Mouse (Mus musculus) embryonic stem cell, embryonic (primary cell): Measurements from ENCODE around the gene Pspn.

Source experiments
- CTCF ChIA-PET, 4 experiments: fragments of 300-600 bp in 2 of 4; fragments of 350-600 bp in 2 of 4; sonication (Branson Sonifier 250); formaldehyde crosslinking; loops; one replicate each; lab custom pipeline; 2022; ENCODE audit warnings: inconsistent platforms in 2 of 4; lab: Charles Lee
- POLR2A ChIA-PET, 4 experiments: fragments of 300-600 bp in 2 of 4; fragments of 350-600 bp in 2 of 4; sonication (Branson Sonifier 250); formaldehyde crosslinking; loops; one replicate each; lab custom pipeline; 2022; ENCODE audit warnings: antibody characterized with exemption in 4 of 4, inconsistent platforms in 1 of 4; lab: Charles Lee

Pspn gene

DNA sequence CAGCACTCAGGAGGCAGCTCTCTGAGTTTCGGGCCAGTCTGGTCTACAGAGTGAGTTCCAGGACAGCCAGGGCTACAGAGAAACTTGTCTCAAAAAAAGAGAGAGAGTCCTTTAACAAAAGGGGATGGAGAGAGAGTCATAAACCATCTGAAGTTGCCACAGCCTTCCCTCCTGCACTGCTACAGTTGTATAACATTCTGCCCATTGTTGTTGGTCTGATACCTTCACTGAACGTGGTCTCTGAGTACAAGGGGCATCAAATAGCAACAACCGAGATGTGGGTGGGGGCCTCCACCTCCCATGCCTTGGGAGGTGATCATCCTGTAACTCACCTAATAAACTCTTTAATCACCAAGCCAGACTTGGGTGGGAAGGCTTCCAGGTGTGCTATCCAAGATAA, 14.2 kb downstream of the Pspn start:
- CTCF ChIA-PET, result no interaction called here
- POLR2A ChIA-PET, result interaction anchor here in 1 of 4 experiments (1.7 kb wide), 1 partner anchor 11 kb away, joined by 6 read pairs; no protein-coding TSS in a partner anchor

DNA sequence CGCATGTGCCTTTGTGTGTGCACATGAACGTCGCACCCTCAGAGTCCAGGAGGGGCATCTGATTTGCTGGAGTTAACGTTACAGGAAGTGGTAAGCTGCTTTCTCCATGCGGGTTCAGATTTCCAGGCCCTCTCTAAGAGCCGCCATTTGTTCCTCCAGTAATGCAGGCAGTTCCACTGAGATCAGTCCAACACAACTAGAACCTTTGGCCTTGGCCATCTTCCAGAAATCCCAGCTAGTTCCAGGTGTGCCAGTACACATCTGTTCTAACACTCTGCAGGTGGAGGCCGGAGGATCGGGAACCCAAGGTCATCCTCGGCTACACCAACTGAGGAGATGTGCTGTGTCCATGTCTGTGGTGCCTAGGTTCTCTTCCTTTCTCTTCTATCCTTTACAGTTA, 14.9 kb downstream of the Pspn start:
- POLR2A ChIA-PET, result interaction anchor here in 1 of 4 experiments (1.1 to 1.7 kb wide), 3 partner anchors 10 to 220 kb away, joined by 3 to 6 read pairs (median 4); partner anchors contain the start of genes Alkbh7 and Dus3l
- CTCF ChIA-PET, result interaction anchor here in 1 of 4 experiments (1.1 kb wide), 1 partner anchor 349 kb away, joined by 3 read pairs; no protein-coding TSS in a partner anchor

- CTCF ChIA-PET, result interaction anchor here in 2 of 4 experiments (0.6 to 1.3 kb wide), 2 partner anchors 15 to 650 kb away, joined by 3 to 4 read pairs; partner anchors contain the start of gene Alkbh7 (in 1 of the 2)
- POLR2A ChIA-PET, result interaction anchor here in 2 of 4 experiments (1.0 to 1.2 kb wide), 3 partner anchors 8 to 19 kb away, joined by 3 to 5 read pairs (median 3); partner anchors contain the start of gene Clpp (in 1 of the 2)
Measured at GRCm38 (mm10) chr17:56982013-56982412, 17.8 kb downstream of the Pspn start, which contains the start of gene Acer1. TSS of gene Acer1 (minus strand) at chr17:56982126.

DNA sequence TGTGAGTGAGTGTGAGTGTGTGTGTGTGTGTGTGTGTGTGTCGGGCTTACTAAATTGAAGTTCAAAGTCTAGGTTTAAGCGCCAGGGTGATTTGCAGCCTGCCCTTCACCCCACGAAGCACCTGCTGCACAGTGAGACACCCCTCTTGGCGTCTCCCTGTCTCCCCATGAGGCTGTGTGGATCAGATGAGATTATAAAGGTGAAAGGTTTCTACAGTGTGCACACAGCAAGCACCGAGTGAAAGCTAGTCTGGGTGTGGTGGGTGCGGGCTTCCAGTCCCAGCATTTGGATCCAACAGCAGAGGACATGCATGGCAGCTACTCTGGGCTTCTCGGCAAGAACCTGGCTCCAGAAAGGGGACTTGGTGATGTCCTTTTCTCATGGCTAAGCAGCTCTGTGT, 18.8 kb downstream of the Pspn start:
- ChIA-PET CTCF (interaction anchor here in 2 of 4 experiments (0.6 to 0.9 kb wide), 2 partner anchors 30 to 59 kb away, joined by 3 read pairs; no protein-coding TSS in a partner anchor), POLR2A (interaction anchor here in 3 of 4 experiments (0.6 to 5.5 kb wide), 3 partner anchors 9 to 17 kb away, joined by 3 to 20 read pairs (median 5); partner anchors contain the start of gene Clpp (in 1 of the 3))

DNA sequence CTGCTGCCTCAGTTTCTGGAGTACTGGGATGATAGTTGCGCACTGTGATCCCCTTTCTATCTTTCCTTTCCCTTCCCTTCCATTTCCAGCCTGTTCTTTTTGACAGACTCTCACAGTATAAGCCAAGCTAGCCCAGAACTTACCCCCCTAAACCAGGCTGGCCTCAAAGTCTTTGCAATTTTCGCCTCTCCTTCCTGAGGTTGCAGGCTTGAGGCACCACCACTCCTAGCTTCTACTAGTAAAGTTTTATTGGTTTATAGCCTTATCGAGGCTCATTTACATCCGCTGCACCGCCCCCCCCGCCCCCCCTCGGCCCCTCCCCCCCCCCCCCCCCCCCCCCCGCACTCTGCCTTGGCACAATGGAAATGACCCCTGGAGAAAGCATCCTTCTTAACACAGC, 20.3 kb downstream of the Pspn start:
- ChIA-PET POLR2A (interaction anchor here in 2 of 4 experiments (1.1 to 5.5 kb wide), 4 partner anchors 10 to 52 kb away, joined by 3 to 20 read pairs (median 4); partner anchors contain the start of genes Clpp (in 1 of the 2), Gm17949 (in 1 of the 2), Gtf2f1 (in 1 of the 2) and Khsrp (in 1 of the 2)), CTCF (no interaction called here)

DNA sequence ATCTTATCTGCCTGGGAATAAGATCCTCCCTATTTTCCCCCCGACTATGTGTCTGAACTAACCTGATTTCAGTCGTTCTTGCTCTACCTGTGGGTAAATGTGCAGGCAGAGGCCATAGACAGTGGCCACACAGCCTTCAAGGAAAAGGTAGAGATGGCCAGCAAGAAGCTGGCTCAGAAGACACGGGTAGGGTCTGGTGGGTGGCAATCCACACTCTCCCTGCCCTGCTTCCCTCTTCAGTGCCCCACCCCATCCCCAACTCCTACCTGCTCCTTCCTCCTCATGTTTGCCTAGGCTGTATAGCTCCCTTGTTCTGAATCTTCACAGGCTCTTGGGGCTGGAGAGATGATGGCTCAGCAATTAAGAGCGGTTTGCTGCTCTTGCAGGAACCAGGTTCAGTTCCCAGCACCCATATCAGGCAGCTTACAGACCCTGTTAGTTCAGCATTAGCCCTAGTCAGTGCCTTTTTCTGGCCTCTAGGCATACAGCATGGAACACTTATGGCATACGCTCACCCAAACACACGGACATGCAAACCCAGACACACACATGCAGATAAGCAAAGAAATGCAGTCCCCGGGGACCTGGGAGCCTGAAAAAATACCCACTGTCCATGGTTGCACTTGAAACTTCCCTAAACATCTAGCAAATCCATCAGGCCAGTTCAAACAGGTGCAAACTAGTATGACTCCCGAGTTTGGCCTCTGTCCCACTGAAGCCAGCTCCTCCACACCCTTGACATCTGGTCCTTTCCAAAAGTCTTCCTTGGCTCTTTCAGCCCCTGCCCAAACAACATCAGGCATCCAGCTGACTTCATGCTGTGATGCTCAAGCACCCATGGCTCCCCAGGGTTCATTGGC, 23.1 kb downstream of the Pspn start:
- POLR2A ChIA-PET, result interaction anchor here in 2 of 4 experiments (1.3 to 5.5 kb wide), 3 partner anchors 13 to 56 kb away, joined by 3 to 20 read pairs (median 5); partner anchors contain the start of gene Clpp (in 1 of the 2)
- CTCF ChIA-PET, result no interaction called here

DNA sequence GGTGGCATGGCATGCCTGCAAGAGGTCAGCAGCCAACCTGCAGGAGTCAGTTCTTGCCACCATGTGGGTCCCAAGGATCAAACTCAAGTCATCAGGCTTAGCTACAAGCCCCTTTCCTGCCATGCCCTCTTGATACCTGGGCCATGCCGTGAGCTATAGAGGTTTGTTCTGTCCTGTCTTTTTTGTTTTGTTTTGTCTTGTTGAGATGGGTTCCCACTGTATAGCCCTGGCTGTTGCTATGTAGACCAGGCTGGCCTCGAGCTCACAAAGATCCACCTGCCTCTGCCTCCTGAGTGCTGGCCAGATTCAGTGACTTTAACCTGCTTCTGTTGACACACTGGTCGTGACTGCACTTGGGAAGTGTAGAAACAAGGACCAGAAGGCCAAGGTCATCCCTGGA, 24.4 kb downstream of the Pspn start:
- ChIA-PET CTCF (interaction anchor here in 2 of 4 experiments (0.7 to 1.5 kb wide), 2 partner anchors 10 to 13 kb away, joined by 3 read pairs; no protein-coding TSS in a partner anchor), POLR2A (interaction anchor here in 1 of 4 experiments (0.8 to 2.5 kb wide), 9 partner anchors 9 to 210 kb away, joined by 3 to 11 read pairs (median 4); partner anchors contain the start of genes Alkbh7, Clpp, Dus3l and Gm17949)

- ChIA-PET POLR2A (interaction anchor here in 1 of 4 experiments (0.8 to 2.5 kb wide), 8 partner anchors 10 to 210 kb away, joined by 3 to 11 read pairs (median 4); partner anchors contain the start of genes Alkbh7, Clpp, Dus3l and Gm17949), CTCF (interaction anchor here in 2 of 4 experiments (0.7 to 1.5 kb wide), 2 partner anchors 10 to 14 kb away, joined by 3 read pairs; no protein-coding TSS in a partner anchor)
Measured at GRCm38 (mm10) chr17:56974708-56975240, 25.0 kb downstream of the Pspn start.

DNA sequence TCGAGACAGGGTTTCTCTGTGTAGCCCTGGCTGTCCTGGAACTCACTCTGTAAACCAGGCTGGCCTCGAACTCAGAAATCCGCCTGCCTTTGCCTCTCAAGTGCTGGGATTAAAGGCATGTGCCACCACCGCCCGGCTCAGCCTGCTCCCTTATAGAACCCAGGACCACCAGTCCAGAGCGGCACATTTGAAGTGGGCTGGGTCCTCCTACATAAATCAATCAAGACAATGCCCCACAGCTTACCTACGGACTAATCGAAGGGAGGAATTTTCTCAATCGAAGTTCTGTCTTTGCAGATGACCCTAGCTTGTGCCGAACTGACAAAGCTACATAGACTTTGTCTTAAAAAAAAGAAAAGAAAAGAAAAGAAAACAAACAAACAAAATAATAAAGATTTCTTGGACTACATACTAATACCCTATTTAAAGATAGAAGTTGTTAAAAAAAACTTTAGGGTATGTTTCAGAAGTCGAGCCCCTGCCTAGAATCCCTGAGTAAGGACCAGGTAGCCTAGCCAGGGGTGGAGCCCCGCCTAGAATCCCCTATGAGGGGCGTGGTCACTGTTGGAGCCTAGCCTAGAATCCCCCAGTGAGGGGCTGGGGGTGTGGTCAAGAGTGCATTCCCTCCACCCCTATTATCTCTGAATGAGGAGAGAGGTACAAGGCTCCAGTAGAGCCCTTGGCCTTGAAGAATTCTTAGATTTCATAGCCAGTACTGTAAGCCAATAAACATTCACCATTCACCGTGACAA, 25.7 kb downstream of the Pspn start:
- CTCF ChIA-PET, result interaction anchor here in 2 of 4 experiments (0.6 to 0.7 kb wide), 2 partner anchors 27 to 209 kb away, joined by 3 read pairs; no protein-coding TSS in a partner anchor
- POLR2A ChIA-PET, result interaction anchor here in 2 of 4 experiments (1.0 to 2.5 kb wide), 6 partner anchors 10 to 209 kb away, joined by 3 to 11 read pairs (median 4); partner anchors contain the start of genes Clpp (in 1 of the 2) and Dus3l (in 1 of the 2)

DNA sequence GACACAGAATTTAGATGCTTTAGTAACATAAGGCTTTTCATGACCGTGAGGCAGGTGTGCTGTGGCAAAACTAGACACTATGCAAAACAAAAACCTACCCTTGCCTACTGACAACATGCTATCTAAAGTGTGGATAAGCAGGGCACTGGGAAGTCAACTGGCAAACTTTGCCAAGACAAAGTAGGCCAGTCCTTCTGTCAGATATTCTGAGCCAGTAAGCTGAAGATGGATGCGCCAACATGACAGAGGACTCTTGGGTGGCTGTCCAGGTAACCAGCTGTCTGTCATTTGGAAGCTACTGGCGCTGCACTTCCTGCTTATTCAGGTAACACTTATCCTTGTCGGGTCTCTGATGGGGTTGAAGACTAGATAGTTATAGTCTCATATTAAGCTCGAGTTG, 29.7 kb downstream of the Pspn start:
- ChIA-PET POLR2A (interaction anchor here in 2 of 4 experiments (0.5 to 0.6 kb wide), 2 partner anchors 40 to 1162 kb away, joined by 3 to 8 read pairs; no protein-coding TSS in a partner anchor), CTCF (interaction anchor here in 2 of 4 experiments (0.5 to 1.6 kb wide), 4 partner anchors 13 to 900 kb away, joined by 3 to 4 read pairs (median 3); no protein-coding TSS in a partner anchor)

DNA sequence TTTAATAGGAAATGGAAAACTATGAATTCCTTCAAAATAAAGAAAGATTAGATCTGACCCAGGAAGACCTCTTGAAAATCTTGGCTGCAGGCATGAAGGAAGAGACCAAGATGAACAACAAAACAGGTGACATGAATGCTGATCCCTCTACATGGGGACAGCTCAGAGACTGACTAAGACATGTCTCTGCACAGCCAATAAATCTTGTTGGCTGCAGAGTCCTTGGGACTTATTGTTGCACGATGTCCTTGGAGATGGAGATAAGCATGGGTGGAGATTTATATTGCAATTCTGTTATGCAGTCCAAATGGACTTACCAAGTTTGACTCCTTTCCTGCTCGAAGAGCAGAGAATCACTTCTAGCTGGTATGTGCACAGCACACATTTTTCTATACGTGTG, 30.5 kb downstream of the Pspn start:
- ChIA-PET CTCF (interaction anchor here in 2 of 4 experiments (0.7 to 1.6 kb wide), 3 partner anchors 12 to 899 kb away, joined by 3 to 4 read pairs (median 3); no protein-coding TSS in a partner anchor), POLR2A (interaction anchor here in 1 of 4 experiments (0.6 kb wide), 1 partner anchor 344 kb away, joined by 6 read pairs; no protein-coding TSS in a partner anchor)

- POLR2A ChIA-PET, result interaction anchor here in 3 of 4 experiments (0.6 to 2.7 kb wide), 18 partner anchors 9 to 236 kb away, joined by 3 to 12 read pairs (median 5); partner anchors contain the start of genes Dus3l (in 2 of the 3), Acer1 (in 1 of the 3), Alkbh7 (in 1 of the 3) and Clpp (in 1 of the 3)
- CTCF ChIA-PET, result interaction anchor here in 3 of 4 experiments (0.6 to 3.1 kb wide), 6 partner anchors 9 to 410 kb away, joined by 3 to 10 read pairs (median 5); partner anchors contain the start of gene Alkbh7 (in 1 of the 3)
Measured at GRCm38 (mm10) chr17:56963646-56964045, 36.2 kb downstream of the Pspn start.

GRCm38 (mm10) chr17:56962642-56963405, 37.0 kb downstream of the Pspn start:
- POLR2A ChIA-PET, result interaction anchor here in 3 of 4 experiments (0.9 to 2.7 kb wide), 17 partner anchors 10 to 336 kb away, joined by 3 to 12 read pairs (median 4); partner anchors contain the start of genes Acer1 (in 1 of the 3), Alkbh7 (in 1 of the 3), Clpp (in 1 of the 3) and Dus3l (in 1 of the 3)
- CTCF ChIA-PET, result interaction anchor here (0.8 to 3.1 kb wide), 8 partner anchors 12 to 460 kb away, joined by 3 to 10 read pairs (median 3); partner anchors contain the start of gene Alkbh7 (in 1 of the 4)

DNA sequence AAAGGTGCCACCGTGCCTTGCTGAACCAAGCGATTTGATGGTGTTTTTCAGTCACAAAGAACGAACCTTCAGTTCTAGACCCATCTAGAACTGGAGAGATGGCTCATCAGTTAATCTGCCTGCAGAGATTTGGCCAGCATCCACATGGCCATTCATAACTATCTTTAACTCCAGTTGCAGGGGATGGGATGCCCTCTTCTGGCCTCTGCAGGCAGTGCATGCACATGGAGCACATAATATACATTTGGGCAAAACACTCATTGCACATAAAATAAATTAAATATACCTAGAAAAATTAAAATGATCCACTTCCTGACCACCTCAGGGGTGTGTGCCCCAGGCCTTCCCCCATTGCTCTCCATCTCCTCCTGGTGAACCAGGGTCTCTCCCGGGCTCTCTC, 37.9 kb downstream of the Pspn start:
- ChIA-PET POLR2A (interaction anchor here in 2 of 4 experiments (0.6 to 2.7 kb wide), 10 partner anchors 10 to 289 kb away, joined by 3 to 12 read pairs (median 4); partner anchors contain the start of genes Clpp (in 1 of the 2), Dus3l (in 1 of the 2), Gm17949 (in 1 of the 2) and Gtf2f1 (in 1 of the 2)), CTCF (interaction anchor here in 3 of 4 experiments (0.8 to 3.1 kb wide), 5 partner anchors 11 to 226 kb away, joined by 3 to 10 read pairs (median 4); partner anchors contain the start of gene Alkbh7 (in 1 of the 3))

DNA sequence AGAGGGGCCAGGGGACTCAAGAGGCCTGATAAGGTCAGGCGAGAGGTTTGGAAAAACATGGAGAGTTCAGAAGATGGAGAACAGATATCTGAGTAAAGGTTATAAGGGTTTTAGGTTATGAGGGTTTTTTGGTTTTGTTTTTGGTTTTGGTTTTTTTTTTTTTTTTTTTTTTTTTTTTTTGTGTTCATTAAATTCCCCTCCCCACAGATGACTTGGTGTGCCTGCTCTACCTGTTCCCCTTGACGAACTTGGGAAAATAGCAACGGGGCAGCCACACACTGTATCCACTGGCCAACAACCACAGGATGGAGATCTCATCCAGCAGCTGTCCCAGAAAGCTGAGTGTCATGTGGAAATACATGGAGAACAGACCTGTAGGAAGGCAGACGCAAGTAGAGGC, 41.2 kb downstream of the Pspn start:
- ChIA-PET CTCF (no interaction called here), POLR2A (no interaction called here)
